Mouse (Mus musculus) G1E-ER4 (cell line): Measurements from ENCODE around the gene Lss. TPM values are rescaled to one million over a fixed set of nuclear protein-coding genes. Genes with fewer than 3 reads are reported as not detected.

Source experiments
- GATA1 ChIP-seq: IDR thresholded peaks from one replicate; pipeline ENCODE4 v1.8.0; 2012; ENCODE audit warnings: low read length, inconsistent platforms
- polyA plus RNA-seq: library from polyadenylated mRNA; stranded (reverse); fragments of >175 nt; gene quantifications from 2 replicates; pipeline ENCODE4 v1.2.3, GENCODE M21; 2012

The Lss gene
- polyA plus RNA-seq: 31.5 and 41.9 TPM in 2 replicates

DNA sequence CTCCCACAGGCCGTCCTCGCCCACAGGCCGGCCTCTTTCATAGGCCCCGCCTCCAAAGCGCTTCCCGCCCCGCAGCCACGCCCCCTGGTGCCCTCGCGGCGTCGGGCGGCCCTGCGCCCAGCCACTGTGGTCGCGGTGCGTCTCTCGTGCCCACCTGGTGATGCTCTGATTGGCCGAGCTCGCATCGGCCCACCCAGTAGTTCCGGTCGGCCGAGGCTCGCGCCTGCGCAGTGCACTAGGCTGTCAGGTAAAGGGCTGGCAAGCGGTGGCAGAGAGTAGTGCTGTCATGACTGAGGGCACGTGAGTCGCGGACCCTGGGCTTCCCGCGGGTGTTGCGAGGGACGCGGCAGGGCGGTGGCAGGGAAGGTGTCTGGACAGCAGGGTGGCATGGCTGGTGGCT, at the start of gene Lss:
Gene Lss, plus strand, starts transcription at position 214 of the 400 bp plus-strand sequence.
- no peak for TF ChIP-seq GATA1

DNA sequence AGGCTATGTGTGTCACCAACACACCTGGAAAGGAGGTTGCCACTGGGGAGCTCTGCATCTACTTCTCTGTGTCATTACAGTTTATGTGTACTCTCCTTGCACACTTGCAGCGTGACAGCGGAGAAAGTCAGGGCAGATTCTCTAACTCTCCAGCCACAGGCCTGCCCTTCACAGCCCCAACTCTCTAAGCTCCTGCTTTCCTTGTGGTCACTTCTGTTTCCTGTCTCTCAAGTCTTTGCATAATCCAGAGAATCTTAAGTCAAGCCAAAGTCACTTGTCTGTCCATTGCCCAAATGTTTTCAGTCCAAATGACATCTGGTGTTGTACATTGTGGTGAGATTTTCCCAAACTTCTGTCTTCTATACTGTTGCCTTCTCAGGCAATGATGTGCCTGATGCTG, 45.1 kb upstream of the Lss start:
- no peak for TF ChIP-seq GATA1

DNA sequence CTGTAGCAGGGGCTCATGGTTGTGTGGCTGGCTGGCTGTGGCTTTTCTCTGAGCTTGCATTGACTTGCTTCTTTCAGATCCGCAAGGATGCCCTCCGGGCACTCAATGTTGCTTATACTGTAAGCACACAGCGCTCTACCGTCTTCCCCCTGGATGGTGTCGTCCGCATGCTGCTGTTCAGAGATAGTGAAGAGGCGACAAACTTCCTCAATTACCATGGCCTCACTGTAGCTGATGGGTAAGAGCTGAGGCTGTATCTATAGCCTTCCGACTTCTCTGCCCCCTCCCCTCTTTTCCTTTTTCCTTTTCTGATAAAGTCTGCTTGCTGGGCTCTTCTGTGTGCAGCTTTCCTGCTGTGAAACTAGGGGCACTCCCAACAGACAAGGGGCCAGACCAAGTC, 43.1 kb upstream of the Lss start:
- TF ChIP-seq GATA1: no peak

DNA sequence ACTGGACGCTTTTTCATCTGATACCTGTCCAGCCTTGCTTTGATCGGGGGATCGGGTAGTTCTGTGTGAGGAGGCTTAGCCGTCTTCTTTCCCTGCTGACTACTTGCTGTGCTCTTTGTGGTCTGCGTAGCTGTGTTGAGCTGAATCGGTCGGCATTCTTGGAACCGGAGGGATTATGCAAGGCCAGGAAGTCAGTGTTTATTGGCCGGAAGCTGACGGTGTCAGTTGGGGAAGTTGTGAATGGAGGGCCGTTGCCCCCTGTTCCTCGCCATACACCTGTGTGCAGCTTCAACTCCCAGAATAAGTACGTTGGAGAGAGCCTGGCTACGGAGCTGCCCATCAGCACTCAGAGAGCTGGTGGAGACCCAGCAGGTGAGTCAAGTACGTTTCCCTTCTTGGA, 42.2 kb upstream of the Lss start:
- TF ChIP-seq GATA1: no peak

GRCm38 (mm10) chr10:76493527-76493926, 37.9 kb upstream of the Lss start:
- no peak for TF ChIP-seq GATA1

GRCm38 (mm10) chr10:76495501-76495900, 35.9 kb upstream of the Lss start:
- no peak for TF ChIP-seq GATA1

DNA sequence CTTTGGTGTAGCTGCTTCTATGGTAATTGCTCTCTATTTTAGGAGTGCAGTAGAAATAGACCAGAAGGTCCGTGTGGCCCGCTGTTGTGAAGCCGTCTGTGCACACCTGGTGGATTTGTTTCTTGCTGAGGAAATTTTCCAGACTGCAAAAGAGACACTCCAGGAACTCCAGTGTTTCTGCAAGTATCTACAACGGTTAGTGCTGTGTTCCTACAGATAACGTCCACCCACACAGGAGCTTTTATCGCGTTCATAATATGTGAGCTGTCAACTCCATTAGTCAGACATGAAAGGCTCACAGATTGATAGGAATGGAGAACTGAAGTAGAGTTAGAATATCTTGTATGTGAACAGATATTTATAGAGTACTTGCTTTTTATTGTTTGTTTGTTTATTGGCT, 35.0 kb upstream of the Lss start:
- peak; percentile 55 for TF ChIP-seq GATA1

DNA sequence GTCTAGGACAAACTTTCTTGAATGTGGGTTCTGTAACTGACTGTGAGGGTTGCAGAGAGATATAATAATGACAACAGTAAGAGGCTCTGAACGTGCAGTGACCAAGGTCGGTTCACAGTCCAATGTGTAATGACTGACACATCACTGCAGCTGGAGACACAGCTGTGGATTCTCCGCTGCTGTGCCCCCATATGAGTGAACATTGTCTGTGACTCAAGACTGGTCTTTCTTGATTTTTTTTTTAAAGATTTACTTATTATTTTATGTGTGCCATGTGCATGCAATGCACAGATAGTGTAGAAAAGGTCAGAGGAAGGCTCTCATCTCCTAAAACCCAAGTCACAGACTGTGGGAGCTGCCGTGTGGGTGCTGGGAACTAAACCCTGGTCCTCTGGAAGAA, 33.9 kb upstream of the Lss start:
- TF ChIP-seq GATA1: no peak

DNA sequence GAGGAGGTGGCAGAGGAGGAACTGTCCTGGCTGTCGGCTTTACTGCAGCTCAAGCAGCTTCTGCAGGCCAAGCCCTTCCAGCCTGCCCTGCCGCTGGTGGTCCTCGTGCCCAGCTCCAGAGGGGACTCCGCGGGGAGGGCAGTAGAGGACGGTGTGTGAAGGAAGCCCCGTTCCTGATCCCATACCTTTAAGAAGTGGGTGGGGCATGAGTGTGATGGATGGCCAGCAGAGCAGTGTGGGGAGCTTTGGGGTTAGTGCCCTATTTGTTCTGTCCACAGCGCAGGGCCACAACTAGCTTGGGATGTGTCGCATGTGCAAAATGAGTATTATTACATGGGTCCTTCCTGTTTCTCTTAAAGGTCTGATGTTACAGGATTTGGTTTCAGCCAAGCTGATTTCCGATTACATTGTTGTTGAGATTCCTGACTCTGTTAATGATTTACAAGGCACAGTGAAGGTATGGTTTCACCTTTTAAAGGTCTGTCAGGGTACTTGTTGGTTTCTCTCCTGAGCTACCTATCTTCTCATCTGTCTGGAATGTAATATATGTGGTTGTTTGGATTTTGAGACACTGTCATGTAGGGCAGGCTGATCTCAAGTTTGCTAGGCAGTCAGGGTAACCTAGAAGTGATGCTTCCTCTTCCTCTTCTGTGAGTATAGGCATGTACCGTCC, 27.0 kb upstream of the Lss start:
- TF ChIP-seq GATA1: no peak

DNA sequence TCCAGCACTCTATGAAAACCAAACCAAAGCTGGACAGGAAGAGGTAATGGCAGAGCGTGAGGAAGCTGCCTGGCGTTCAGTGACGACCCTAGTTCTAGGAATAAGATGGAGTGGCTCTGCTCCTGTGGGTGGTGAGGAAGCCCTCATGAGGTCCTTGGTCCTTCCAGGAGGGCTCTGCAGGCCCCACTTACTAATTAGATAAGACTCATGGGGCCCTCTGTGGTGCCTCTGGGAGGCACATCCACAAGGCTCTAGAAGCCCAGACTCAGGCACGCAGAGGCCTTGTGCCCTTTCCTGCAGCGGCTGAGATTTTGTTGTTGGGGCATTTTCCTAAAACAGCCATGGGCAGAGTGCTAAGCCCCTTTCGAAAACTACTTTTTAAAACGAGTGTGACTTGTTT, 25.5 kb upstream of the Lss start:
- TF ChIP-seq GATA1: no peak

- TF ChIP-seq GATA1: no peak
Measured at GRCm38 (mm10) chr10:76512965-76513583, 18.3 kb upstream of the Lss start.

- TF ChIP-seq GATA1: no peak
Measured at GRCm38 (mm10) chr10:76530922-76531321, 466 bp upstream of the Lss start.

GRCm38 (mm10) chr10:76531828-76532227, 440 bp downstream of the Lss start:
- TF ChIP-seq GATA1: no peak

GRCm38 (mm10) chr10:76535526-76535925, 4.1 kb downstream of the Lss start:
- no peak for TF ChIP-seq GATA1

GRCm38 (mm10) chr10:76537619-76538018, 6.2 kb downstream of the Lss start:
- TF ChIP-seq GATA1: no peak

DNA sequence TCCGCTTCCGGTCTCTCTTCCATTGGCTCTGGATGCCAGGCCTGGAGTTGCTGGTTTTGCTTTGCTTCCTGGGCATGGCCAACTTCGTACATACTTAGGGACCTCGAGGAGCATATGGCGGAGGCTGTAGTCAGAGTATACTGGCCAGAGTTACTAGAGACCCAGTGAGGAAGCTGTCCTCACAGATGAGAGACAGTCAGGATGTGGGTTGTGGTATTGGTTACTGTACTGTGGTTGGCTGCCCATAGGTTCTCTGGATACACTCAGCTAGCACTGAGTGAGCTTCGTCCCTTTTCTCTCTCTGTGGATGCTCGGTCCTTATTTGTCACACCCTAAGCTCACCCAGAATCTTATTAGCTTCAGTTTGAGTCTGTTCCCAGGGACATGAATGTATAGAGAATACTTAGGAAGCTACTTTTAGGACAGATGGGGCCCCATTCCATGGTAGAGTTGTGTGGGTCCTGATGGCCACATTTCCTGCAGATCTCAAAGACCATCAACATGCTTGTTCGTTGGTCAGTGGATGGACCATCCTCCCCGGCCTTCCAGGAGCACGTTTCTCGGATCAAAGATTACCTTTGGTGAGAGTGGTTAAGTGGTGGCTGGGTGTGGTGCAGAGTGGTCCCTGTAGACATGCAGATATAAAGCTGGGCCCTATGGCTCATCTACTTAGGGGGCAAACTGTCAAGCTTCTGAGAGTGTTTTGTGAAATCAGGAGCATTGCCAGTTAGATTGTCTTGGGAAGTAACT, 10.1 kb downstream of the Lss start:
- TF ChIP-seq GATA1: no peak
